Mouse (Mus musculus) lung, embryonic 14.5 days (tissue): ENCODE data around the gene Herpud2. TPM values are rescaled to one million over a fixed set of nuclear protein-coding genes. Genes with fewer than 3 reads are reported as not detected.
A peak's percentile ranks its signal among the peaks of the same experiment; 100 is the strongest.

ENCODE experiments used
- ATAC-seq: fragments of 200-750 bp; cut with Nextera tagmentation; 2 replicates; pipeline ENCODE4 v1.8.0; 2017; ENCODE audit warnings: mild to moderate bottlenecking, moderate TSS enrichment, moderate library complexity; ENCODE audit not compliant: insufficient read depth
- DNase-seq: peaks from one replicate; pipeline ENCODE4 v3.0.0-alpha.2; 2015
- H3K27ac ChIP-seq: fragments of 300-500 bp; sonication (generic); 2 replicates; pipeline ENCODE4 v1.5.1; 2014; ENCODE audit warnings: low read depth, mild to moderate bottlenecking, moderate library complexity
- H3K27me3 ChIP-seq: fragments of 300-500 bp; sonication (generic); 2 replicates; pipeline ENCODE4 v1.6.1; 2014; ENCODE audit warnings: low read length, control low read depth; ENCODE audit not compliant: insufficient read depth
- H3K36me3 ChIP-seq: fragments of 300-500 bp; sonication (generic); 2 replicates; pipeline ENCODE4 v1.6.1; 2014; ENCODE audit warnings: control low read depth; ENCODE audit not compliant: insufficient read depth
- H3K4me1 ChIP-seq: fragments of 300-500 bp; sonication (generic); 2 replicates; pipeline ENCODE4 v1.6.1; 2014; ENCODE audit warnings: antibody characterized with exemption, control low read depth; ENCODE audit not compliant: insufficient read depth
- H3K4me2 ChIP-seq: fragments of 300-500 bp; sonication (generic); 2 replicates; pipeline ENCODE4 v1.6.1; 2014; ENCODE audit warnings: mild to moderate bottlenecking
- H3K4me3 ChIP-seq: fragments of 300-500 bp; sonication (generic); 2 replicates; pipeline ENCODE4 v1.5.1; 2014; ENCODE audit warnings: low read depth, low read length
- H3K9ac ChIP-seq: fragments of 300-500 bp; sonication (generic); 2 replicates; pipeline ENCODE4 v1.6.1; 2014
- H3K9me3 ChIP-seq: fragments of 300-500 bp; sonication (generic); 2 replicates; pipeline ENCODE4 v1.6.1; 2016; ENCODE audit warnings: low read depth, low read length, control low read depth
- CTCF ChIP-seq: IDR thresholded peaks from 2 replicates; pipeline ENCODE4 v1.5.1; 2016; ENCODE audit warnings: antibody characterized with exemption, low read depth
- WGBS: fragments of 180-500 bp; shearing (Covaris S2); extraction: QIAGEN DNeasy Blood & Tissue Kit; methylation state at CpG from one replicate; pipeline ENCODE4 v1.1.7; 2014; 5-methylcytosine and 5-hydroxymethylcytosine counted together
- polyA plus RNA-seq: library from polyadenylated mRNA; unstranded; fragments of >200 nt; fragmentation: Nextera tagmentation; extraction: Ambion mirVana; gene quantifications from 2 replicates; pipeline ENCODE4 v1.2.1, GENCODE M21; 2014

Herpud2 gene
- 31.1 and 34.3 TPM in 2 replicates for polyA plus RNA-seq

GRCm38 (mm10) chr9:25151611-25152241 lies at the start of gene Herpud2:
TSS of gene Herpud2 (minus strand) at chr9:25151820.
- H3K36me3 ChIP-seq, result no peaks in the 10 kb centered on the region
- peak; percentile 97 for DNase-seq
- peak within 1 kb of the TSS; percentile 91 for H3K9ac ChIP-seq
- no peaks in the 10 kb centered on the region for H3K27me3 ChIP-seq
- ATAC-seq, result peak; percentile 99
- no peak for TF ChIP-seq CTCF
- H3K27ac ChIP-seq, result peak within 1 kb of the TSS; percentile 100
- under 1% methylated on average over 50 of the region's 51 CpGs for whole genome bisulfite sequencing
- peak within 1 kb of the TSS; percentile 82 for H3K4me3 ChIP-seq
- H3K9me3 ChIP-seq, result no peaks in the 10 kb centered on the region
- peaks cover 4% of the 10 kb centered on the region; the same call in 1 of the 2 replicates for H3K4me1 ChIP-seq
- peak within 1 kb of the TSS; percentile 85 for H3K4me2 ChIP-seq

DNA sequence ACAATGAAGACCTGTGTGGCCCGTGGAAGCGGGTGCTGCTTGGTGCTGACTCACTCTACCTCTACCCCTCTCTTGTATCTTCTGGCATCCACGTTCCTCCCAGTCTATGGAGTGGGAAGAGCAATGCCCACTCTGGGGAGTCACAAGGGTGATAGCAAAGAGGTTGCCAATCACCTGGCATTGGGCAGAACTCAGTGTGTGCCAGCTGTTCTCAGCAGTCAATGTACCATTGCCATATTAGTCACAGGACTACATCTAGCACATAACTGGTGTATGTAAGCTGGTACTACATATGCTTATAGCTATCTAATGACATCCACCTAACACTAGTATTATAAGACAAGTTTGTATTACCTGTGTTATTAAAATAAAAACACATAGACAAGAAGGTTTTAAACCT lies 49.4 kb upstream of the Herpud2 start:
- 62% methylated on average over 3 of the region's 3 CpGs for WGBS
- ATAC-seq, result no peak

DNA sequence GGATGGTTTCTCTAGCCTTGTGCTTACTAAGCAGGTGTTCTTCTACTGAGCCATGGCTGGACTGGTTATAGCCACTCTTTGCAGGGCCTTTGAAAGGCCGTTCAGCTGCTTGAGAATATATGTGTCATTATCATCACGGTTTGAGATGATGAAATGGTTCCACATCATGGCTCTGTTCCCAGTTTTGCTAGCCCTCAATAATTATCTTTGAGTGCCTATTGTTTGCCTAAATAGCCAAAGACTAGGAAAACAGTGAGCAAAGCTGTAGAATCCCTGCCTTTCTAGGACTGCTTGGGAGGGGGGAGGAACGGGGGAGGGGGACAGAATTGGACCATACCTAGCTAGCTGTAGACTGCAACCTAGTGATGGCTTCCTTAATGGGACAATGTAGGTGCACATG lies 48.5 kb upstream of the Herpud2 start:
- no peaks in the 10 kb centered on the region for H3K27me3 ChIP-seq
- DNase-seq, result peak; percentile 22
- WGBS, result 49% methylated on average over 3 of the region's 3 CpGs
- H3K9me3 ChIP-seq, result no peaks in the 10 kb centered on the region
- no peak overlapping the region for H3K4me2 ChIP-seq
- no peak overlapping the region for H3K27ac ChIP-seq
- ATAC-seq, result no peak
- no peak overlapping the region for H3K4me3 ChIP-seq
- no peak for TF ChIP-seq CTCF
- no peak overlapping the region for H3K9ac ChIP-seq
- H3K36me3 ChIP-seq, result no peaks in the 10 kb centered on the region
- H3K4me1 ChIP-seq, result peaks cover 8% of the 10 kb centered on the region; the same call in 1 of the 2 replicates

More for the DNA sequence above, 49.4 kb upstream of the Herpud2 start:
- H3K9me3 ChIP-seq, result no peaks in the 10 kb centered on the region
- no peaks in the 10 kb centered on the region for H3K36me3 ChIP-seq
- H3K9ac ChIP-seq, result no peak overlapping the region
- H3K27me3 ChIP-seq, result no peaks in the 10 kb centered on the region
- no peak overlapping the region for H3K27ac ChIP-seq
- no peak overlapping the region for H3K4me2 ChIP-seq
- peaks cover 8% of the 10 kb centered on the region; the same call in 1 of the 2 replicates for H3K4me1 ChIP-seq
- TF ChIP-seq CTCF, result no peak
- H3K4me3 ChIP-seq, result no peak overlapping the region
- no peak for DNase-seq

- ATAC-seq, result no peak
- Histone ChIP-seq H3K4me2 (no peak overlapping the region), H3K4me1 (peaks cover 6% of the 10 kb centered on the region; the same call in 1 of the 2 replicates), H3K27me3 (no peaks in the 10 kb centered on the region), H3K9me3 (no peaks in the 10 kb centered on the region), H3K4me3 (no peak overlapping the region), H3K9ac (no peak overlapping the region), H3K27ac (no peak overlapping the region), H3K36me3 (no peaks in the 10 kb centered on the region)
- WGBS, result 77% methylated on average over 5 of the region's 5 CpGs
- TF ChIP-seq CTCF, result no peak
- DNase-seq, result no peak
Observed at GRCm38 (mm10) chr9:25196746-25197145, 45.1 kb upstream of the Herpud2 start.

DNA sequence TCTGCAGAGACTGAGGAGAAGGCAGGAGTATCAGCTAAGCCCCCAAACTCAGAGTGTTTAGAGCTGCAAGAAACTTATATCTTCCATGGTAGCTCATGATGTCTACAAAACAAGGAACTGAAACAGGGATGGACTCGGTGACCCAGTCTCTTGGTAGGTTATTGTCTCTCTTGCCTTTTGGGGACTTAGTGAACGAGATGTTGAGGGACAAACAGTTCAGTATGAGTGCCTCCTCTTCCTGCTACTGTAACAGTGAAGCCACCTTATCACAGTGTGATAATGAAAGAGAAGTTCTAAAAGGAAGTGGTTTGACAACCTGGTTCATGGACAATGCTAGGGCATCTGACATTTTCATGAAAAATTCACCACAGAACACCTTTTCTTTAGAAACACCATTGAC lies 40.0 kb upstream of the Herpud2 start:
- TF ChIP-seq CTCF, result no peak

GRCm38 (mm10) chr9:25186501-25186900 lies 34.9 kb upstream of the Herpud2 start:
- H3K9ac ChIP-seq, result no peak overlapping the region
- H3K27ac ChIP-seq, result no peak overlapping the region
- H3K27me3 ChIP-seq, result no peaks in the 10 kb centered on the region
- no peaks in the 10 kb centered on the region for H3K9me3 ChIP-seq
- ATAC-seq (no peak), DNase-seq (no peak)
- no peaks in the 10 kb centered on the region for H3K36me3 ChIP-seq
- no peaks in the 10 kb centered on the region for H3K4me1 ChIP-seq
- no peak for TF ChIP-seq CTCF
- H3K4me3 ChIP-seq, result no peak overlapping the region
- 70% methylated on average over 4 of the region's 4 CpGs for WGBS
- no peak overlapping the region for H3K4me2 ChIP-seq

More for the DNA sequence above, 40.0 kb upstream of the Herpud2 start:
- Histone ChIP-seq H3K27ac (no peak overlapping the region), H3K36me3 (no peaks in the 10 kb centered on the region), H3K4me1 (no peaks in the 10 kb centered on the region), H3K27me3 (no peaks in the 10 kb centered on the region), H3K9ac (no peak overlapping the region), H3K4me2 (no peak overlapping the region), H3K4me3 (no peak overlapping the region), H3K9me3 (no peaks in the 10 kb centered on the region)
- DNase-seq (no peak), ATAC-seq (no peak)
- WGBS, result 71% methylated on average over 2 of the region's 2 CpGs

GRCm38 (mm10) chr9:25185854-25186253 lies 34.2 kb upstream of the Herpud2 start:
- TF ChIP-seq CTCF, result no peak
- no peak overlapping the region for H3K4me3 ChIP-seq

More at GRCm38 (mm10) chr9:25185854-25186253, 34.2 kb upstream of the Herpud2 start:
- Histone ChIP-seq H3K4me2 (no peak overlapping the region), H3K36me3 (no peaks in the 10 kb centered on the region), H3K27ac (no peak overlapping the region), H3K9ac (no peak overlapping the region), H3K9me3 (no peaks in the 10 kb centered on the region), H3K4me1 (no peaks in the 10 kb centered on the region), H3K27me3 (no peaks in the 10 kb centered on the region)
- ATAC-seq, result no peak
- 56% methylated on average over 7 of the region's 7 CpGs for WGBS
- DNase-seq, result no peak
